Mouse (Mus musculus) forebrain, embryonic 12.5 days (tissue): Measurements from ENCODE around the gene Gm5938. TPM values are rescaled to one million over a fixed set of nuclear protein-coding genes. Genes with fewer than 3 reads are reported as not detected.

ENCODE experiments used
- ATAC-seq: fragments of 200-750 bp; cut with Nextera tagmentation; 2 replicates; pipeline ENCODE4 v1.8.0; 2017; ENCODE audit warnings: moderate TSS enrichment; ENCODE audit not compliant: low FRiP score
- H3K27ac ChIP-seq: fragments of 300-500 bp; sonication (generic); 2 replicates; pipeline ENCODE4 v1.5.1; 2016; ENCODE audit warnings: mild to moderate bottlenecking
- H3K27me3 ChIP-seq: fragments of 300-500 bp; sonication (generic); 2 replicates; pipeline ENCODE4 v1.6.1; 2016; ENCODE audit warnings: mild to moderate bottlenecking
- H3K36me3 ChIP-seq: fragments of 300-500 bp; sonication (generic); replicated peaks from 2 replicates; pipeline ENCODE4 v1.6.1; 2016; ENCODE audit warnings: mild to moderate bottlenecking
- H3K4me1 ChIP-seq: fragments of 300-500 bp; sonication (generic); 2 replicates; pipeline ENCODE4 v1.6.1; 2016
- H3K4me2 ChIP-seq: fragments of 300-500 bp; sonication (generic); 2 replicates; pipeline ENCODE4 v1.6.1; 2016; ENCODE audit warnings: mild to moderate bottlenecking, moderate library complexity
- H3K4me3 ChIP-seq: fragments of 300-500 bp; sonication (generic); replicated peaks from 2 replicates; pipeline ENCODE4 v1.5.1; 2016; ENCODE audit warnings: mild to moderate bottlenecking
- H3K9ac ChIP-seq: fragments of 300-500 bp; sonication (generic); 2 replicates; pipeline ENCODE4 v1.6.1; 2016; ENCODE audit warnings: mild to moderate bottlenecking
- H3K9me3 ChIP-seq: fragments of 300-500 bp; sonication (generic); 2 replicates; pipeline ENCODE4 v1.6.1; 2016
- WGBS: fragments of 180-500 bp; shearing (Covaris S2); methylation state at CpG from one replicate; pipeline ENCODE4 v1.1.7; 2016; 5-methylcytosine and 5-hydroxymethylcytosine counted together
- polyA plus RNA-seq: library from polyadenylated mRNA; unstranded; fragments of >200 nt; fragmentation: Nextera tagmentation; extraction: Ambion mirVana; gene quantifications from 2 replicates; pipeline ENCODE4 v1.2.1, GENCODE M21; 2016

The Gm5938 gene
- polyA plus RNA-seq = not detected in 2 replicates

GRCm38 (mm10) chrX:78125167-78125566 is at the start of gene Gm5938:
Gm5938 (plus strand) TSS chrX:78125467.
- 74% methylated on average over 1 of the region's 1 CpGs for WGBS
- Histone ChIP-seq H3K9ac (no peak within 1 kb of the TSS), H3K4me3 (no peak within 1 kb of the TSS), H3K4me2 (no peak within 1 kb of the TSS), H3K4me1 (no peaks in the 10 kb centered on the region), H3K27ac (no peak within 1 kb of the TSS), H3K36me3 (no peaks in the 10 kb centered on the region), H3K27me3 (no peaks in the 10 kb centered on the region), H3K9me3 (no peaks in the 10 kb centered on the region)
- ATAC-seq = no peak

- Histone ChIP-seq H3K9ac (no peak within 1 kb of the TSS), H3K4me2 (no peak within 1 kb of the TSS), H3K9me3 (no peaks in the 10 kb centered on the region), H3K36me3 (no peaks in the 10 kb centered on the region), H3K4me1 (no peaks in the 10 kb centered on the region), H3K27me3 (no peaks in the 10 kb centered on the region), H3K4me3 (no peak within 1 kb of the TSS), H3K27ac (no peak within 1 kb of the TSS)
- no peak for ATAC-seq
These were observed 34.0 kb upstream of the Gm5938 start, which contains the start of gene Obp1a for GRCm38 (mm10) chrX:78091274-78091673. Obp1a (minus strand) TSS chrX:78091374.

Other genes starting within 250 kb of the Gm5938 start
- not detected in 2 replicates for gene 5430402E10Rik, start 200.4 kb upstream of the Gm5938 start, polyA plus RNA-seq
- gene Obp1a, start 34.1 kb upstream of the Gm5938 start, polyA plus RNA-seq = not detected in 2 replicates
- gene Obp1b, start 61.3 kb downstream of the Gm5938 start, polyA plus RNA-seq = not detected in 2 replicates
- not detected in 2 replicates for gene Gm14743, start 120.5 kb downstream of the Gm5938 start, polyA plus RNA-seq
- not detected in 2 replicates for gene 4930480E11Rik, start 244.2 kb downstream of the Gm5938 start, polyA plus RNA-seq